Mouse (Mus musculus) heart, adult 2 months (tissue): ENCODE measurements around the gene Trat1.

Source experiments
- CTCF ChIP-seq: fragments of 200-600 bp; IDR thresholded peaks from 2 replicates; pipeline ENCODE4 v1.8.1; 2022; ENCODE audit warnings: antibody characterized with exemption, mild to moderate bottlenecking, moderate library complexity
- EP300 ChIP-seq: fragments of 200-500 bp; IDR thresholded peaks from 2 replicates; pipeline ENCODE4 v1.6.1; 2011; ENCODE audit warnings: low read depth, low read length, control low read depth; ENCODE audit not compliant: insufficient read depth
- POLR2A ChIP-seq: fragments of 200-500 bp; IDR thresholded peaks from 2 replicates; pipeline ENCODE4 v1.6.1; 2011; ENCODE audit warnings: mild to moderate bottlenecking, low read depth, low read length, control low read depth; ENCODE audit not compliant: insufficient read depth

DNA sequence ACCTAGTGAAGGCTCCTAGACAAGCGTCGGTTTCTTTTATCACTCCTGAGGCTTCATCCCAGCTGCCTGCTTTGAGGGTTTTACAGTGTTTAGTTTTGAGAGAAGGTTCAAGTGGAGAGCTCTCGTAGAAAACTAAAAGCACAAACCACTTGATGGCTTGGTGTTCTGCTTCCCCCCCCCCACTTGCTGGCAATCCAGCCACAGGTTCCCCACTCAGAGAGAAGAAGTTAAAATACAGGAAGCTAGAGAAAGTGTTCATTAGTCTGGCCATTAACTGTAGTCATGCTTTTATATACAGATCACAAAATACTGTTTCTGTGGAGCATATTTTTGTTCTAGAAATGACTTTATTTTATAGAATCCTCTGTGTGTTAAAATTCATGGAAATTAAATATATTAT lies 30.3 kb downstream of the Trat1 start:
- TF ChIP-seq CTCF (no peak), EP300 (no peak), POLR2A (no peak)
